Mouse (Mus musculus): Measurements from ENCODE around the gene Dennd6a. TPM values are rescaled to one million over a fixed set of nuclear protein-coding genes. Genes with fewer than 3 reads are reported as not detected.
A peak's percentile ranks its signal among the peaks of the same experiment; 100 is the strongest.
"Not testable (repeated sequence)": the region's sequence is repeated elsewhere in the genome, so short reads cannot be mapped to it uniquely, and the experiment has no call there.

The Dennd6a gene
- polyA plus RNA-seq, 1 experiment from 2014 or later, result 20.9 TPM

- Histone ChIP-seq H3K4me1 (replicated peaks) (peaks cover 16% of the 10 kb centered on the region), H3K4me3 (no peak overlapping the region), H3K9ac (no peak overlapping the region), H3K4me2 (no peak overlapping the region), H3K9me3 (no peaks in the 10 kb centered on the region), H3K27me3 (no peaks in the 10 kb centered on the region), H3K36me3 (peaks cover 42% of the 10 kb centered on the region), H3K27ac (no peak overlapping the region)
- no peak for ATAC-seq (ENCODE audit: low FRiP score)
- 97% methylated on average over 3 of the region's 3 CpGs for WGBS
Measured at GRCm38 (mm10) chr14:26662016-26662415, 88.4 kb downstream of the Dennd6a start.

GRCm38 (mm10) chr14:26662488-26662887, 88.8 kb downstream of the Dennd6a start:
- Histone ChIP-seq H3K4me1 (replicated peaks) (peaks cover 20% of the 10 kb centered on the region), H3K9me3 (no peaks in the 10 kb centered on the region), H3K9ac (no peak overlapping the region), H3K4me2 (no peak overlapping the region), H3K27me3 (no peaks in the 10 kb centered on the region), H3K27ac (no peak overlapping the region), H3K36me3 (peaks cover 38% of the 10 kb centered on the region), H3K4me3 (no peak overlapping the region)
- ATAC-seq (ENCODE audit: low FRiP score), result no peak
- 92% methylated on average over 2 of the region's 2 CpGs for WGBS

GRCm38 (mm10) chr14:26663851-26664250, 90.2 kb downstream of the Dennd6a start:
- no peak overlapping the region for H3K4me3 ChIP-seq
- peaks cover 29% of the 10 kb centered on the region for H3K36me3 ChIP-seq
- no peaks in the 10 kb centered on the region for H3K27me3 ChIP-seq
- no peak overlapping the region for H3K4me2 ChIP-seq
- no peak for ATAC-seq (ENCODE audit: low FRiP score)
- H3K9me3 ChIP-seq, result no peaks in the 10 kb centered on the region
- H3K4me1 ChIP-seq (replicated peaks), result peaks cover 33% of the 10 kb centered on the region
- H3K27ac ChIP-seq, result no peak overlapping the region
- 95% methylated on average over 2 of the region's 2 CpGs for WGBS
- H3K9ac ChIP-seq, result no peak overlapping the region

GRCm38 (mm10) chr14:26667991-26668370, 94.3 kb downstream of the Dennd6a start:
- Histone ChIP-seq H3K9me3 (no peaks in the 10 kb centered on the region), H3K27ac (no peak overlapping the region), H3K4me1 (replicated peaks) (peaks cover 38% of the 10 kb centered on the region), H3K4me3 (peak overlapping the region; percentile 98), H3K9ac (peak overlapping the region; percentile 90), H3K36me3 (peaks cover 21% of the 10 kb centered on the region), H3K27me3 (no peaks in the 10 kb centered on the region), H3K4me2 (peak overlapping the region; percentile 100)
- 31% methylated on average over 6 of the region's 6 CpGs for WGBS
- ATAC-seq (ENCODE audit: low FRiP score), result no peak

GRCm38 (mm10) chr14:26668371-26669291, 95.0 kb downstream of the Dennd6a start:
- H3K4me1 ChIP-seq (replicated peaks), result peaks cover 38% of the 10 kb centered on the region
- H3K4me3 ChIP-seq, result peak overlapping the region; percentile 98
- H3K36me3 ChIP-seq, result peaks cover 21% of the 10 kb centered on the region
- under 1% methylated on average over 73 of the region's 73 CpGs for WGBS
- H3K27me3 ChIP-seq, result no peaks in the 10 kb centered on the region
- no peaks in the 10 kb centered on the region for H3K9me3 ChIP-seq
- peak overlapping the region; percentile 93 for H3K27ac ChIP-seq
- peak; percentile 64 for ATAC-seq (ENCODE audit: low FRiP score)
- peak overlapping the region; percentile 100 for H3K4me2 ChIP-seq
- peak overlapping the region; percentile 90 for H3K9ac ChIP-seq

GRCm38 (mm10) chr14:26669292-26670073, 95.8 kb downstream of the Dennd6a start, which contains the start of gene Pde12:
TSS of gene Pde12 (minus strand) at chr14:26669883.
- Histone ChIP-seq H3K27ac (peak within 1 kb of the TSS; percentile 93), H3K9ac (peak within 1 kb of the TSS; percentile 90), H3K27me3 (no peaks in the 10 kb centered on the region), H3K4me2 (peak within 1 kb of the TSS; percentile 100), H3K36me3 (peaks cover 18% of the 10 kb centered on the region), H3K4me1 (replicated peaks) (peaks cover 38% of the 10 kb centered on the region), H3K9me3 (no peaks in the 10 kb centered on the region), H3K4me3 (peak within 1 kb of the TSS; percentile 98)
- ATAC-seq (ENCODE audit: low FRiP score), result peak; percentile 96
- under 1% methylated on average over 70 of the region's 70 CpGs for WGBS

- no peaks in the 10 kb centered on the region for H3K9me3 ChIP-seq
- peaks cover 33% of the 10 kb centered on the region for H3K4me1 ChIP-seq (replicated peaks)
- no peak overlapping the region for H3K27ac ChIP-seq
- peak overlapping the region; percentile 100; the same call in 1 of the 2 replicates for H3K4me2 ChIP-seq
- H3K4me3 ChIP-seq, result no peak overlapping the region
- H3K9ac ChIP-seq, result no peak overlapping the region
- 0 out of 2 replicates have a peak, but pooled peaks cover 2% of the 10 kb centered on the region for H3K27me3 ChIP-seq
- H3K36me3 ChIP-seq, result peaks cover 6% of the 10 kb centered on the region
- no peak for ATAC-seq (ENCODE audit: low FRiP score)
Measured at GRCm38 (mm10) chr14:26670964-26671363, 97.3 kb downstream of the Dennd6a start.

- WGBS, result 71% methylated on average over 17 of the region's 17 CpGs
Measured at GRCm38 (mm10) chr14:26671870-26672615, 98.4 kb downstream of the Dennd6a start.

GRCm38 (mm10) chr14:26674476-26675169, 101.0 kb downstream of the Dennd6a start:
- not testable (repeated sequence) for H3K9ac ChIP-seq; H3K4me1 ChIP-seq (replicated peaks); H3K27me3 ChIP-seq; H3K4me2 ChIP-seq; H3K4me3 ChIP-seq; ATAC-seq (ENCODE audit: low FRiP score); H3K27ac ChIP-seq; H3K9me3 ChIP-seq; H3K36me3 ChIP-seq
- WGBS, result 93% methylated on average over 2 of the region's 2 CpGs

More at GRCm38 (mm10) chr14:26671870-26672615, 98.4 kb downstream of the Dennd6a start:
- H3K9ac ChIP-seq; H3K36me3 ChIP-seq; H3K4me3 ChIP-seq; H3K4me2 ChIP-seq; H3K27ac ChIP-seq; ATAC-seq (ENCODE audit: low FRiP score); H3K27me3 ChIP-seq; H3K9me3 ChIP-seq: not testable (repeated sequence)
- peaks cover 22% of the 10 kb centered on the region for H3K4me1 ChIP-seq (replicated peaks)

- H3K27me3 ChIP-seq, result 0 out of 2 replicates have a peak, but pooled peaks cover 3% of the 10 kb centered on the region
- no peak for ATAC-seq (ENCODE audit: low FRiP score)
- H3K36me3 ChIP-seq, result no peaks in the 10 kb centered on the region
- no peak overlapping the region for H3K27ac ChIP-seq
- H3K9ac ChIP-seq, result no peak overlapping the region
- H3K9me3 ChIP-seq, result no peaks in the 10 kb centered on the region
- H3K4me1 ChIP-seq (replicated peaks), result peaks cover 4% of the 10 kb centered on the region
- WGBS, result 18% methylated on average over 12 of the region's 12 CpGs
- H3K4me2 ChIP-seq, result no peak overlapping the region
- no peak overlapping the region for H3K4me3 ChIP-seq
Measured at GRCm38 (mm10) chr14:26675371-26675770, 101.7 kb downstream of the Dennd6a start.

- H3K36me3 ChIP-seq, result no peaks in the 10 kb centered on the region
- 66% methylated on average over 5 of the region's 5 CpGs for WGBS
- no peak overlapping the region for H3K9ac ChIP-seq
- no peaks in the 10 kb centered on the region for H3K9me3 ChIP-seq
- no peak overlapping the region for H3K4me3 ChIP-seq
- no peak overlapping the region for H3K4me2 ChIP-seq
- H3K27ac ChIP-seq, result no peak overlapping the region
- no peaks in the 10 kb centered on the region for H3K4me1 ChIP-seq (replicated peaks)
- H3K27me3 ChIP-seq, result 0 out of 2 replicates have a peak, but pooled peaks cover 3% of the 10 kb centered on the region
- no peak for ATAC-seq (ENCODE audit: low FRiP score)
Measured at GRCm38 (mm10) chr14:26675791-26676190, 102.1 kb downstream of the Dennd6a start.
